Mouse (Mus musculus) mouse embryonic stem cell (cell line): ENCODE data around the gene Gm10600.
"Not testable (repeated sequence)": the region's sequence is repeated elsewhere in the genome, so short reads cannot be mapped to it uniquely, and the experiment has no call there.

Experiments used
- in situ Hi-C, 2 experiments: fragments of 300-500 bp; cut with MboI; formaldehyde crosslinking; loops; 1 replicate in 1 of 2; 3 replicates in 1 of 2; pipeline ENCODE4 v1.14.3; 2019 to 2020; ENCODE audit warnings: low sequenced_read_pairs in 2 of 2, low pct_unique_long_range_greater_than_20kb in 1 of 2, mixed read lengths in 1 of 2; ENCODE audit not compliant: unreplicated experiment in 1 of 2

Gene Gm10600

GRCm38 (mm10) chr4:42240339-42240738, at the start of gene Gm10600:
Gene Gm10600, plus strand, starts transcription at chr4:42240639.
- in situ Hi-C loops = not testable (repeated sequence)

- in situ Hi-C loops = not testable (repeated sequence)
These were observed 15.0 kb downstream of the Gm10600 start, which contains the start of gene Ccl21b for GRCm38 (mm10) chr4:42255467-42255866. Gene Ccl21b, plus strand, starts transcription at chr4:42255767.
